Mouse (Mus musculus) liver, adult 2 months (tissue): ENCODE results near the gene Gm26602.

Experiments used
- CTCF ChIP-seq: fragments of 200-500 bp; IDR thresholded peaks from 2 replicates; pipeline ENCODE4 v1.5.1; 2011; ENCODE audit warnings: low read depth, low read length, control low read depth
- POLR2A ChIP-seq: fragments of 200-500 bp; IDR thresholded peaks from 2 replicates; pipeline ENCODE4 v1.6.1; 2011; ENCODE audit warnings: low read length, control low read depth; ENCODE audit not compliant: insufficient read depth; ENCODE audit errors: extremely low read depth

DNA sequence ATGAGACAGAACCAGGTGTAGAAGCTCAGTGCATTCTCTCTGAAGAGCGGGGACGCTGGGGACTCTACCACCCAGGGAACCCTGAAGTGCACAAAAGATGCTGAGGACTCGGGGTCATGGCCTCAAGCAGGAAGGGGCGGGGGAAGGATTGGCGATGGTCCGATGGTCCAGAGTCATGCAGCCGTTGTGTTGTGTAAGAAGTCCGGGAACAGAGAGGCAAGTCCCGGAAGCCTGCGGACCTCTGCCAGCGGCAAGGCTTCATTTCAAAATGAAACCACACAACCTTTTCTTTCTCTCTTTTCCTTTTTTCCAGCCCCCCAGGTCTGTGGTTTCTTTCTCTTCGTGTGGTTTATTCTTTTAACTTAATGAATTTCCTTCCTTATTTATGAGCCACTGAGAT, 32.9 kb upstream of the Gm26602 start:
- TF ChIP-seq POLR2A (no peak), CTCF (no peak)
